Mouse (Mus musculus) forebrain, embryonic 14.5 days (tissue): Measurements from ENCODE around the gene Hdac5. TPM values are rescaled to one million over a fixed set of nuclear protein-coding genes. Genes with fewer than 3 reads are reported as not detected.

Source experiments
- ATAC-seq: fragments of 200-750 bp; cut with Nextera tagmentation; 2 replicates; pipeline ENCODE4 v1.8.0; 2017; ENCODE audit warnings: mild to moderate bottlenecking, moderate library complexity
- DNase-seq: peaks from one replicate; pipeline ENCODE4 v3.0.0-alpha.2; 2015; ENCODE audit warnings: low spot score
- H3K27ac ChIP-seq: fragments of 300-500 bp; sonication (generic); 2 replicates; pipeline ENCODE4 v1.5.1; 2014; ENCODE audit warnings: low read depth, mild to moderate bottlenecking, control low read depth, low read length, moderate library complexity
- H3K27me3 ChIP-seq: fragments of 300-500 bp; sonication (generic); replicated peaks from 2 replicates; pipeline ENCODE4 v1.6.1; 2014; ENCODE audit warnings: low read length, control low read depth, mixed read lengths; ENCODE audit not compliant: control insufficient read depth, insufficient read depth
- H3K36me3 ChIP-seq: fragments of 300-500 bp; sonication (generic); 2 replicates; pipeline ENCODE4 v1.6.1; 2014; ENCODE audit warnings: low read length, control low read depth; ENCODE audit not compliant: control insufficient read depth, insufficient read depth
- H3K4me1 ChIP-seq: fragments of 300-500 bp; sonication (generic); 2 replicates; pipeline ENCODE4 v1.6.1; 2014; ENCODE audit warnings: antibody characterized with exemption, low read length, control low read depth; ENCODE audit not compliant: control insufficient read depth, insufficient read depth
- H3K4me2 ChIP-seq: fragments of 300-500 bp; sonication (generic); 2 replicates; pipeline ENCODE4 v1.6.1; 2014; ENCODE audit warnings: mild to moderate bottlenecking, control low read depth, low read length
- H3K4me3 ChIP-seq: fragments of 300-500 bp; sonication (generic); 2 replicates; pipeline ENCODE4 v1.5.1; 2014; ENCODE audit warnings: low read depth, low read length, control low read depth
- H3K9ac ChIP-seq: fragments of 300-500 bp; sonication (generic); 2 replicates; pipeline ENCODE4 v1.6.1; 2014; ENCODE audit warnings: mild to moderate bottlenecking, low read length, control low read depth, moderate library complexity
- H3K9me3 ChIP-seq: fragments of 300-500 bp; sonication (generic); replicated peaks from 2 replicates; pipeline ENCODE4 v1.6.1; 2016; ENCODE audit warnings: low read length, control low read depth, mixed read lengths; ENCODE audit not compliant: control insufficient read depth
- WGBS: fragments of 180-500 bp; shearing (Covaris S2); extraction: QIAGEN DNeasy Blood & Tissue Kit; methylation state at CpG from one replicate; pipeline ENCODE4 v1.1.7; 2014; 5-methylcytosine and 5-hydroxymethylcytosine counted together
- polyA plus RNA-seq: library from polyadenylated mRNA; unstranded; fragments of >200 nt; fragmentation: Nextera tagmentation; extraction: Ambion mirVana; gene quantifications from 2 replicates; pipeline ENCODE4 v1.2.1, GENCODE M21; 2014

The Hdac5 gene
- polyA plus RNA-seq, 1 experiment from 2014 or later = 38.9 TPM

DNA sequence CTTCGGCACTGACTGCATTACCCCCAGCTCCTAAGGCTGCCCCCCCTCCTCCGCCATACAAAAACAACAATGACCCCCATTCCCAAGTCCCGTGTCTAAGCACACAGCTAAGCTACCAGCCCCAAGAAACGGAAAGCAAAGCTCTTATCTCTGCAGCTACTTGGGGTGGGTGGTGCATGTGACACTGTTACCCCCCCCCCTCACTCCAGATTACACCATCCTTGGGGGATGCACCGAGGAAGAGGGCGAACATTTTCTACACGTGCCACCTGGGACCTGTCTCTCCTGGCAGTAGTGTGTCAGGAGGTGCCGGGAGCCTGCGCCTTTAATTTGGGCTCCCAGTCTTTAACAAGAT, 1.8 kb downstream of the Hdac5 start:
- H3K4me3 ChIP-seq = peak overlapping the region; percentile 87
- 7% methylated on average over 9 of the region's 9 CpGs for WGBS
- H3K27me3 ChIP-seq = no peaks in the 10 kb centered on the region
- H3K36me3 ChIP-seq = peaks cover 12% of the 10 kb centered on the region
- peak overlapping the region; percentile 87 for H3K9ac ChIP-seq
- peak overlapping the region; percentile 96 for H3K27ac ChIP-seq
- DNase-seq = no peak
- H3K4me2 ChIP-seq = peak overlapping the region; percentile 82
- no peaks in the 10 kb centered on the region for H3K9me3 ChIP-seq
- H3K4me1 ChIP-seq = peaks cover 40% of the 10 kb centered on the region
- no peak; the same call in 1 of the 2 replicates for ATAC-seq

DNA sequence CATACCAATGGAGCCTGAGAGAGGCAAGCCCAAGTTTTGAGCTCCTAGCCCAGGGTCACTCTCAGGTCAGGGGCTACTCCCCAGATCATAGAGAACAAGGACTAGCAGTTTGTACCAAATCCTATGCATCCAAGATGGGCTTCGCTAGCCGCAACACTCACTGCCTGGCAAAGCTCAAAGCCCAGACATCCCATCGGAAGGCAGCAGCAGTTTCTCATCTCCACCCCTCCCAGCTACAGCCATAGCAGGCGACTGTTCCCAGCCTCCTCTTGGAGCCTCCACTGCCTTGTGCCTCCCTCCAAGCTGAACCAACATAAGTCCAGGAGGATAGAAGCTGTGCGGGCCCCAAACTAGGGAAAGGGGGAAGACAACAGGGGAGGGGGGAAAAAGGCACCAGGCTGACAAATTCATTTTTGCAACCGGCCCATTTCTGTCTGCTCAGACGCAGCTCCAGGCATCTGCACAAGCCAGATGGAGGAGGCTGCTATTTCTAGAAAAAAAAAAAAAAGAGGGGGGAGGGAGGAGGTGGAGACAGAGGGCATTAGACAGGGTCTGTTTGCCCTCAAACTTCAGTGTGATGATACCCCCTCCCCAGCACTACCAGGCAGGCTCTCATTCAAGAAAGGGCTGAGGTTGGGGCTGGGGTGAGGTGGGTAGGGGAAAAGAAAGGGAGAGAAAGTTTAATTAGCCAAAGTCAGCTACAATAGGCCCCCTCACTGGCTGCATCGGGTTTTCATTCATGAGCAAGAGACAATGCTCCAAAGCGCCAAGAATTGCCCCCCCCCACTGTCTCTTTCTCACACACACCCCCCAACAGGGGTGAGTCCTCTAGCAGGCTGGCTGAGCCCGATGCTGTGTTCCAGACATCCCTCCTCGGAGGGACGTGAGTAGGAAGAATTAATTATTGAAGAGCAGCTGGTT, 2.4 kb downstream of the Hdac5 start:
- H3K36me3 ChIP-seq = peaks cover 17% of the 10 kb centered on the region
- peak overlapping the region; percentile 87 for H3K4me3 ChIP-seq
- ATAC-seq (peak; percentile 54), DNase-seq (peak; percentile 84)
- no peaks in the 10 kb centered on the region for H3K9me3 ChIP-seq
- peaks cover 40% of the 10 kb centered on the region for H3K4me1 ChIP-seq
- peak overlapping the region; percentile 96 for H3K27ac ChIP-seq
- H3K27me3 ChIP-seq = no peaks in the 10 kb centered on the region
- peak overlapping the region; percentile 82 for H3K4me2 ChIP-seq
- WGBS = 5% methylated on average over 12 of the region's 12 CpGs
- peak overlapping the region; percentile 87 for H3K9ac ChIP-seq

DNA sequence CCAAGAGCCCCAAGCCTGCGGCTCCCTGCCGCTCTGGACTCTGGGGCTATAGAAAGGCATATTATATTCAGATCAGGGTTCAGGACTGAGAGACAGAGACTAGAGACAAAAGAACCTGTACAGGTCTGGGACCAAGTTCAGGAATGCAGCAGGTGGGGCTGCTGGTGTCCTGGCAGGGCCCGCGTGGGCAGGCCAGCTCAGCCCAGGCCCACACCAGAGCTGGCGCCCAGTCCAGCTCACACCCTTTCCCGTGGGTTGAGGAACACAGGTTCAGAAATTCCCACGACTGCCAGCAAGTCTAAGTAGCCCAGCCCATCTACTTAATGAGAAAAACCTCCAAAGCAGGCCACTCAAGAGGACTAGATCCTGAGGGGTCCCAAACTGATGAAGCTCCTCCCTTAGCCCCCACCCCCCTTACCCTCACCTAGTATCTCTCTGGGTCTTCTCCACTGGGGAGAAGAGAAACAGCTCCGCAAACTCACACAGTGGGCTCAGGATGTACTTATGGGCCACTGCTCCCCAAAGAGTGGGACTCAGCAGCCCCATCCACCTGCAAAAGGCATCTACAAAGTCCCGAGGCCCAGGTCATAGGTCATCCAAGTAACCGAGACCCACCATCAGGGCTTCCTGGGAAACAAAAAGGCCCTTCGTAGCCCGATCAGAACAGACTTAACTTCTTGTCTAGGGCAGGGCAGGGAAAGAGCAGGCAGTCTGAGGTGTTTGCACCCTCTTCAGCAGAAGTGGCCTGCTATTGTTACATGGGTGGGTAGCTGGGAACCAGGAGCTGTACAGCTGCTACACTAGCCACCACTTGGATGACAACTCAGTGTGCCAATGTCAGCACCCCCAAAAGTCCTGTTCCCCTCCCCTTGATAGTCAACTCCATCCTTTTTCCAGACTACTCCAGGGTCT, 3.6 kb downstream of the Hdac5 start:
- H3K4me3 ChIP-seq = no peak overlapping the region
- H3K9ac ChIP-seq = 0 out of 2 replicates have a peak overlapping the region, but pooled peaks have one; percentile 87
- peaks cover 40% of the 10 kb centered on the region for H3K4me1 ChIP-seq
- peak overlapping the region; percentile 82 for H3K4me2 ChIP-seq
- no peak for ATAC-seq
- 63% methylated on average over 12 of the region's 12 CpGs for WGBS
- H3K27me3 ChIP-seq = no peaks in the 10 kb centered on the region
- H3K9me3 ChIP-seq = no peaks in the 10 kb centered on the region
- DNase-seq = no peak
- H3K27ac ChIP-seq = no peak overlapping the region; the same call in 1 of the 2 replicates
- peaks cover 29% of the 10 kb centered on the region for H3K36me3 ChIP-seq

DNA sequence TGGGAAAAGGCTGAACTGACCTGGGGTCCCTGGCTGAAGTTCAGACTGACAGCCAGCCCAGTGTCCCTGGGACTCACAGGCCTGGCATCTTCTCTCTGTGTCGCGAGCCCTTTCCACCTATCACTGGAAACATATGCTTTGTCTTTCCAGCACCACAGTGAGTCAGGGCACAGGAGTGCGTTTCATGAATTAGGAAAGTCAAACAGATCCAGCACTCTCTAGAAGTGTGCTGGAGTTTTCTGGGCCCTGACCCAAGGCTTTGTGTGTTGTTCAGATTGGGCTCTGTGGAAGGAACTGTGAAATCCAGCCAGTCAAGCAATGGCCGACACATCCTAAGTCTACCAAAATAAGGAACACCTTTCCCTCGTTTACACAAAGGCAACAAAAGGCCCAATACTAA, 4.7 kb downstream of the Hdac5 start:
- H3K9me3 ChIP-seq = no peaks in the 10 kb centered on the region
- H3K36me3 ChIP-seq = peaks cover 36% of the 10 kb centered on the region
- 0 out of 2 replicates have a peak overlapping the region, but pooled peaks have one; percentile 43 for H3K9ac ChIP-seq
- peaks cover 40% of the 10 kb centered on the region for H3K4me1 ChIP-seq
- H3K27ac ChIP-seq = no peak overlapping the region
- WGBS = 65% methylated on average over 5 of the region's 5 CpGs
- no peak for DNase-seq
- H3K4me3 ChIP-seq = no peak overlapping the region
- H3K4me2 ChIP-seq = peak overlapping the region; percentile 42
- no peaks in the 10 kb centered on the region for H3K27me3 ChIP-seq
- ATAC-seq = no peak

DNA sequence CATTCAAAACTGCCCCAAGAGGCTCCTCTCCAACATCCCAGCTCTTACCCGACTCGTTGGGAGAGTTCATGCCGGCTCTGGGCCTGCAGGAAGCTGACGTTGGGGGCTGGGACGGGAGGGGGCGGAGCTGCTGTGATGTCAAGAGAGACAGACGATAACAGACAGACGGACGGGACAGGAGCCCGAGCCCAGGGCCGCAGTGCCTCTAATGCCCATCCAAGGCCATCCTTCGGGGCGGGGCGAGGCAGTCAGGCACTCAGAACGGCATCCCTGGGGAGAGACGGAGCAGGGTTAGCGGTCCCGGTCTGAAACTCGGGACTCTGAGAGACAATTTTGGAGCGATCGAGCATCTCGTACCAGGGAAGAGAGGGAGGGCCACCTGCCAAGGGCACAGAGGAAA, 5.3 kb downstream of the Hdac5 start:
- DNase-seq (no peak), ATAC-seq (no peak)
- no peak overlapping the region for H3K4me3 ChIP-seq
- peaks cover 36% of the 10 kb centered on the region for H3K36me3 ChIP-seq
- H3K27me3 ChIP-seq = no peaks in the 10 kb centered on the region
- no peaks in the 10 kb centered on the region for H3K9me3 ChIP-seq
- H3K27ac ChIP-seq = no peak overlapping the region
- H3K4me2 ChIP-seq = peak overlapping the region; percentile 42
- H3K4me1 ChIP-seq = peaks cover 46% of the 10 kb centered on the region
- WGBS = 11% methylated on average over 21 of the region's 22 CpGs
- H3K9ac ChIP-seq = peak overlapping the region; percentile 43; the same call in 1 of the 2 replicates

DNA sequence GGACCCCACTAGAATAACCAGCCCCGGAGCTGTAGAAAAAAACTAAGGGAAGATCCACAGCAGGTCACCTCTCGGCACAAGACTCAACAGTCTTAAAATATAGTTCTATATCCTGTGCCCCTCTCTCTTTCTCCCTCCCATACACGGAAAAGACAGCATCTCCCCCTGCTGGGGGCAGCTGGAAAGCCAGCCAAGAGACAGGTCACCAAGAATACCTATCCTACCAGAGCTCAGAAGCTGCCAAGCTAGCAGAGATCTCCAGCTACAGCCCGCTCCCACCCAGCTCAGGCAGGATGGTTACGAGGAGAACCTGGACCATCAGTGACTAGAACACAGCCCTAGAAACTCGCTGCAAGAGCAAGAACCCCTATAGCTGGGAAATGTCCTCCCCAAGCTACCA, 6.8 kb downstream of the Hdac5 start:
- Histone ChIP-seq H3K36me3 (peaks cover 37% of the 10 kb centered on the region), H3K4me2 (no peak overlapping the region), H3K4me3 (no peak overlapping the region), H3K27me3 (no peaks in the 10 kb centered on the region), H3K9me3 (no peaks in the 10 kb centered on the region), H3K9ac (no peak overlapping the region; the same call in 1 of the 2 replicates), H3K27ac (no peak overlapping the region), H3K4me1 (peaks cover 53% of the 10 kb centered on the region)
- 48% methylated on average over 6 of the region's 6 CpGs for WGBS
- DNase-seq (peak; percentile 52), ATAC-seq (no peak)

DNA sequence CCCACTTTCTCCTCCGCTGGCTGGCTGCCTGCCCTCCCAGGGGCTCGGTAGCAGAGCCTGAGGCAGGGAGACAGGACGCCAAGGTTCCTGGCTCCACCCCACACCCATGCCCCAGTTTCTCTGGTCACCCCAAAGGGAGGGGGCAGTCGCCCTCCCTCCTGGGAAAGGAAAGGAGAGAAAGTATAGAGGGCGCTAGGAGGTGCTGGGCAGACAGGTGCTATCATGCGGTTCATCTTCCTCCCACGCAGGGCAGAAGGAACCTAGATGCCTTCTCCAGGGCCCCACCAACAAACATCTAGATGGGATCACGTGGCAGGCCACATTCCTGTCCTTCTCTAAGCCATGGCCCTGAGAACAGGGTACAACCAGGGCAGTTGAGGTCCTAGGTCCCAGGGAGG, 8.0 kb downstream of the Hdac5 start:
- 85% methylated on average over 8 of the region's 8 CpGs for WGBS
- H3K36me3 ChIP-seq = peaks cover 43% of the 10 kb centered on the region
- no peak overlapping the region for H3K27ac ChIP-seq
- peaks cover 53% of the 10 kb centered on the region for H3K4me1 ChIP-seq
- DNase-seq (no peak), ATAC-seq (no peak)
- no peak overlapping the region for H3K9ac ChIP-seq
- H3K4me3 ChIP-seq = no peak overlapping the region
- H3K27me3 ChIP-seq = no peaks in the 10 kb centered on the region
- H3K4me2 ChIP-seq = no peak overlapping the region
- no peaks in the 10 kb centered on the region for H3K9me3 ChIP-seq

DNA sequence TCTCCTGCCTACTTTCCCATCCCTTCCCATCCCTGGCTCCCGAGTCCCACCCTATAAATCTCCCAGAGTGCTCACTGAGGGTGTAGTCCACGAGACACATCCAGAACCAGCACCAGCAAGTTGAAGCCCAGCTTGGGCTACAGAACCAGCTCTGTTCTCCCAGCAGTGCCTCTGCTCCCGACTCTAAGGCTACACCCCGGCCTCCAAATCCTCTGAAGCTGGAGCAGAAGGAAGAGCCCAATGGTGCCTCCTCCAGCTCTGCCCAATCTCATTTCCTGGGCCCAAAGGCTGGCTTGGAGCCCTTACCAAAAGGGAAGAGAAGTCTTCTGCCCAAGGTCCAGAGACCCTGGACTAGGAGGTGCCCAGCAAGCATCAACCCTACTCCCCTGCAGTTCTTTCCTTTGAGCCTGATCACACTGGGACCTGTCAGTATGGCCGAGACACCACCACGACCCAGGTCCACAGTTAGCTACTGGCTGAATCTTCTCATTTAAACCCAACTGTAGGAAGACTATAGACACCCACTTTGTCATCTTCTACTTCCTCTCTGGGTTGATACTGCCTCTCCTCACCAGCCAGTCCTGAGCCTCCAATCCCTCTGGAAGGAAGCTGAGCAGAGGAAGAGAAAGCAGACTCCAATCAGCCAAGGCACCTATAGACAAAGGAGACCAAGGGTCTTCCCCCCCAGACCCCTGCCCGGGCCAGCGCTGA, 8.6 kb downstream of the Hdac5 start:
- H3K27me3 ChIP-seq = no peaks in the 10 kb centered on the region
- peaks cover 52% of the 10 kb centered on the region for H3K4me1 ChIP-seq
- H3K4me2 ChIP-seq = no peak overlapping the region
- WGBS = 86% methylated on average over 8 of the region's 8 CpGs
- no peaks in the 10 kb centered on the region for H3K9me3 ChIP-seq
- no peak overlapping the region for H3K4me3 ChIP-seq
- H3K36me3 ChIP-seq = peaks cover 43% of the 10 kb centered on the region
- ATAC-seq (no peak), DNase-seq (no peak)
- H3K27ac ChIP-seq = no peak overlapping the region
- no peak overlapping the region for H3K9ac ChIP-seq
